Mouse (Mus musculus): ENCODE measurements around the gene Gm49320. TPM values are rescaled to one million over a fixed set of nuclear protein-coding genes. Genes with fewer than 3 reads are reported as not detected.

Gm49320 gene
- polyA plus RNA-seq, 1 experiment from 2014 or later: not detected

Other genes starting within 250 kb of the Gm49320 start
- gene Cd209f, start 133.0 kb upstream of the Gm49320 start, polyA plus RNA-seq (2016; fragmentation: Nextera tagmentation; extraction: Ambion mirVana): not detected in 2 replicates
- not detected in 2 replicates for gene Cd209g, start 104.8 kb upstream of the Gm49320 start, polyA plus RNA-seq (2016; fragmentation: Nextera tagmentation; extraction: Ambion mirVana)
- gene Evi5l, start 72.3 kb upstream of the Gm49320 start, polyA plus RNA-seq (2016; fragmentation: Nextera tagmentation; extraction: Ambion mirVana): 15.2 and 18.4 TPM in 2 replicates
- 0.18 and 0.24 TPM in 2 replicates for gene Prr36, start 21.4 kb upstream of the Gm49320 start, polyA plus RNA-seq (2016; fragmentation: Nextera tagmentation; extraction: Ambion mirVana)
- gene Lrrc8e, start 12.0 kb upstream of the Gm49320 start, polyA plus RNA-seq (2016; fragmentation: Nextera tagmentation; extraction: Ambion mirVana): 0.28 TPM in 1 of 2 replicates, not detected in the other
- 28.7 and 32.2 TPM in 2 replicates for gene Map2k7, start 125 bp upstream of the Gm49320 start, polyA plus RNA-seq (2016; fragmentation: Nextera tagmentation; extraction: Ambion mirVana)
- gene Tgfbr3l, start 9.3 kb downstream of the Gm49320 start, polyA plus RNA-seq (2016; fragmentation: Nextera tagmentation; extraction: Ambion mirVana): 3.1 and 4.6 TPM in 2 replicates
- 41.0 and 41.5 TPM in 2 replicates for gene Snapc2, start 14.2 kb downstream of the Gm49320 start, polyA plus RNA-seq (2016; fragmentation: Nextera tagmentation; extraction: Ambion mirVana)
- 36.1 and 36.2 TPM in 2 replicates for gene Ctxn1, start 20.4 kb downstream of the Gm49320 start, polyA plus RNA-seq (2016; fragmentation: Nextera tagmentation; extraction: Ambion mirVana)
- gene Timm44, start 37.0 kb downstream of the Gm49320 start, polyA plus RNA-seq (2016; fragmentation: Nextera tagmentation; extraction: Ambion mirVana): 59.0 and 66.8 TPM in 2 replicates
- gene Ccl25, start 86.3 kb downstream of the Gm49320 start, polyA plus RNA-seq (2016; fragmentation: Nextera tagmentation; extraction: Ambion mirVana): 12.2 and 14.0 TPM in 2 replicates
- 211 and 217 TPM in 2 replicates for gene Elavl1, start 86.5 kb downstream of the Gm49320 start, polyA plus RNA-seq (2016; fragmentation: Nextera tagmentation; extraction: Ambion mirVana)